Mouse (Mus musculus) embryonic fibroblast, embryonic 13.5 days (primary cell): ENCODE data around the gene Usp6nl. TPM values are rescaled to one million over a fixed set of nuclear protein-coding genes. Genes with fewer than 3 reads are reported as not detected.

Experiments
- H3K27ac ChIP-seq: 2 replicates; pipeline ENCODE4 v1.5.1; 2012; ENCODE audit warnings: low read length, control low read depth, inconsistent platforms; ENCODE audit not compliant: insufficient read depth
- H3K4me1 ChIP-seq: 2 replicates; pipeline ENCODE4 v1.6.1; 2011; ENCODE audit warnings: low read length; ENCODE audit not compliant: control insufficient read depth, insufficient read depth
- H3K4me3 ChIP-seq: 2 replicates; pipeline ENCODE4 v1.5.1; 2011; ENCODE audit warnings: mild to moderate bottlenecking, control low read depth, low read length; ENCODE audit not compliant: insufficient read depth
- CTCF ChIP-seq: IDR thresholded peaks from 2 replicates; pipeline ENCODE4 v1.5.1; 2011; ENCODE audit warnings: mild to moderate bottlenecking, control low read depth, low read length, moderate library complexity, borderline replicate concordance; ENCODE audit not compliant: insufficient read depth
- POLR2A ChIP-seq: IDR thresholded peaks from 2 replicates; pipeline ENCODE4 v1.6.1; 2011; ENCODE audit warnings: low read depth, mild to moderate bottlenecking, control low read depth, low read length, moderate library complexity
- polyA plus RNA-seq: library from polyadenylated mRNA; stranded (reverse); fragments of >200 nt; gene quantifications from 2 replicates; pipeline ENCODE4 v1.2.4, GENCODE M21; 2011; ENCODE audit warnings: low read depth; ENCODE audit not compliant: missing spikeins, insufficient read length

The Usp6nl gene
- polyA plus RNA-seq, 1 experiment = 13.2 TPM

- no peak overlapping the region for H3K4me3 ChIP-seq
- no peak overlapping the region for H3K27ac ChIP-seq
- no peak for TF ChIP-seq CTCF
- TF ChIP-seq POLR2A = no peak
- no peaks in the 10 kb centered on the region for H3K4me1 ChIP-seq
Measured at GRCm38 (mm10) chr2:6441688-6442087, 119.2 kb downstream of the Usp6nl start.

- H3K27ac ChIP-seq = no peak overlapping the region
- TF ChIP-seq POLR2A = no peak
- no peak for TF ChIP-seq CTCF
- no peaks in the 10 kb centered on the region for H3K4me1 ChIP-seq
- H3K4me3 ChIP-seq = no peak overlapping the region
Measured at GRCm38 (mm10) chr2:6442302-6442701, 119.8 kb downstream of the Usp6nl start.

- TF ChIP-seq POLR2A (no peak), CTCF (no peak)
- Histone ChIP-seq H3K4me3 (no peak overlapping the region), H3K27ac (no peak overlapping the region), H3K4me1 (no peaks in the 10 kb centered on the region)
Measured at GRCm38 (mm10) chr2:6444015-6444414, 121.5 kb downstream of the Usp6nl start.

- Histone ChIP-seq H3K4me3 (no peak overlapping the region), H3K4me1 (no peaks in the 10 kb centered on the region), H3K27ac (no peak overlapping the region)
- TF ChIP-seq POLR2A (no peak), CTCF (no peak)
Measured at GRCm38 (mm10) chr2:6444723-6445169, 122.3 kb downstream of the Usp6nl start.

GRCm38 (mm10) chr2:6445858-6446257 is 123.4 kb downstream of the Usp6nl start:
- TF ChIP-seq CTCF = no peak
- TF ChIP-seq POLR2A = no peak
- Histone ChIP-seq H3K27ac (no peak overlapping the region), H3K4me1 (no peaks in the 10 kb centered on the region), H3K4me3 (no peak overlapping the region)

- H3K4me3 ChIP-seq = no peak overlapping the region
Measured at GRCm38 (mm10) chr2:6448880-6449279, 126.4 kb downstream of the Usp6nl start.

GRCm38 (mm10) chr2:6449656-6450055 is 127.2 kb downstream of the Usp6nl start:
- Histone ChIP-seq H3K27ac (no peak overlapping the region), H3K4me1 (no peaks in the 10 kb centered on the region), H3K4me3 (no peak overlapping the region)
- TF ChIP-seq CTCF = no peak
- no peak for TF ChIP-seq POLR2A

More at GRCm38 (mm10) chr2:6448880-6449279, 126.4 kb downstream of the Usp6nl start:
- H3K4me1 ChIP-seq = no peaks in the 10 kb centered on the region
- H3K27ac ChIP-seq = no peak overlapping the region
- no peak for TF ChIP-seq CTCF
- TF ChIP-seq POLR2A = no peak

GRCm38 (mm10) chr2:6450544-6450943 is 128.1 kb downstream of the Usp6nl start:
- no peak for TF ChIP-seq POLR2A
- Histone ChIP-seq H3K4me3 (no peak overlapping the region), H3K27ac (no peak overlapping the region), H3K4me1 (no peaks in the 10 kb centered on the region)

GRCm38 (mm10) chr2:6454941-6455516 is 132.6 kb downstream of the Usp6nl start:
- Histone ChIP-seq H3K27ac (no peak overlapping the region), H3K4me1 (no peaks in the 10 kb centered on the region), H3K4me3 (no peak overlapping the region)
- TF ChIP-seq CTCF (no peak), POLR2A (no peak)

- H3K4me1 ChIP-seq = peaks cover 2% of the 10 kb centered on the region; the same call in 1 of the 2 replicates
- H3K27ac ChIP-seq = no peak overlapping the region
- TF ChIP-seq CTCF = no peak
- no peak for TF ChIP-seq POLR2A
Measured at GRCm38 (mm10) chr2:6459282-6460047, 137.0 kb downstream of the Usp6nl start.

More at GRCm38 (mm10) chr2:6459282-6460047, 137.0 kb downstream of the Usp6nl start:
- no peak overlapping the region for H3K4me3 ChIP-seq
